Mouse (Mus musculus) B cell, adult (primary cell): ENCODE data around the gene Usp31. TPM values are rescaled to one million over a fixed set of nuclear protein-coding genes. Genes with fewer than 3 reads are reported as not detected.

Experiments used
- total RNA-seq: library from RNA; stranded (reverse); gene quantifications from 4 replicates; pipeline ENCODE4 v1.2.4, GENCODE M21; 2023; ENCODE audit not compliant: inconsistent age

The Usp31 gene
- 8.5 to 11.9 TPM (median 10.6 TPM) in 4 replicates for total RNA-seq

GRCm38 (mm10) chr7:121707073-121707667, at the start of gene Usp31:
Gene Usp31, minus strand, starts transcription at chr7:121707253.

DNA sequence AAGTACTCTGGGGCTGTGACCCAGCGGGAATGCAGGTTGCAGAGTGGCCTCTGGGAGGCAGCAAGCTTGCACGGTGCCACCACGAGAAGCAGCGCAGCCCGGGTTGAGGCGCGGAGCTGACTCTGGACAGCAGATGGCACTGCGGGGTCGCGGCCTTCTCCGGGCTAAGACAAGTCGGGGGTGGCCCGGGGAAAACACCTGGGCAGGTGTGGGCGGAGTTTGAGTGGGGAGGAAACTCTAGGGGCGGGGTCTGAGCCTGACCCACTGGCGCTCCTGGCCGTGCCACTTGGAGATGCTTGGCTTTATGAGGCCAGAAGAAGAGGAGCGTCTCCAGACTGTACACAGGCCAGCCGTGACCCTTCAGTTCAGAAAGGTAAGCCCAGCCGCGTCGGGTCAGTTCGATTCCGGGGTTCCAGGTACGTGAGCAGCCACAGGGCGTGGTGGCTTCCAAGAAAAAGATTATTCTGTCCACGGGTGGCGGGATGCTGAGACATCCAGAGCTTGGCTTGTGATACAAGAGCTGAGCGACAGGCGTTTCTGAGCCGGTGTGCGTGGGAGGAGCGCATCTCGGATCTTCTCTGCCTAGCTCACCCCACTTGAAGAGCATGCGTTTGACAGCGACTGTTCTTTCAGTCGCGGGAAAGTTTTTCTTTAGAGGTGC, 27.2 kb upstream of the Usp31 start, which contains the start of gene Scnn1g:
Scnn1g (plus strand) TSS at position 309 of the 661 bp plus-strand sequence.

Other genes starting within 250 kb of the Usp31 start
- gene Scnn1g, start 27.2 kb upstream of the Usp31 start, total RNA-seq, result not detected in 4 replicates
- not detected in 4 replicates for gene Scnn1b, start 157.8 kb upstream of the Usp31 start, total RNA-seq